Mouse (Mus musculus) cerebellum, adult 2 months (tissue): ENCODE results near the gene Fam214a. TPM values are rescaled to one million over a fixed set of nuclear protein-coding genes. Genes with fewer than 3 reads are reported as not detected.

ENCODE experiments used
- DNase-seq, 2 experiments: peaks; one replicate each; pipeline ENCODE4 v3.0.0; 2021
- H3K27ac ChIP-seq: fragments of 200-500 bp; 2 replicates; pipeline ENCODE4 v1.5.1; 2012; ENCODE audit warnings: low read length, control low read depth, inconsistent platforms; ENCODE audit not compliant: insufficient read depth
- H3K27me3 ChIP-seq: fragments of 200-500 bp; 2 replicates; pipeline ENCODE4 v1.6.1; 2012; ENCODE audit warnings: inconsistent platforms, mild to moderate bottlenecking, low read length, moderate library complexity; ENCODE audit not compliant: control insufficient read depth, insufficient read depth
- H3K4me1 ChIP-seq: fragments of 200-500 bp; 2 replicates; pipeline ENCODE4 v1.6.1; 2011; ENCODE audit warnings: low read length; ENCODE audit not compliant: control insufficient read depth, insufficient read depth
- H3K4me3 ChIP-seq: fragments of 200-500 bp; replicated peaks from 2 replicates; pipeline ENCODE3; 2011; ENCODE audit warnings: mild to moderate bottlenecking, low read depth, low read length, control low read depth; ENCODE audit not compliant: insufficient read depth
- CTCF ChIP-seq: fragments of 200-500 bp; IDR thresholded peaks from 2 replicates; pipeline ENCODE4 v1.5.1; 2011; ENCODE audit warnings: low read depth, mild to moderate bottlenecking, control low read depth, low read length, moderate library complexity, borderline replicate concordance; ENCODE audit not compliant: insufficient read depth
- POLR2A ChIP-seq: fragments of 200-500 bp; IDR thresholded peaks from 2 replicates; pipeline ENCODE4 v1.6.1; 2011; ENCODE audit warnings: low read length, control low read depth, borderline replicate concordance; ENCODE audit not compliant: insufficient read depth
- WGBS: fragments of 180-500 bp; shearing (Covaris S2); methylation state at CpG from one replicate; pipeline ENCODE4 v1.1.7; 2018; 5-methylcytosine and 5-hydroxymethylcytosine counted together
- polyA plus RNA-seq: library from polyadenylated mRNA; depleted of rRNA; stranded (reverse); fragments of >200 nt; gene quantifications from 2 replicates; pipeline ENCODE4 v1.2.3, GENCODE M21; 2012

Fam214a gene
- polyA plus RNA-seq, 1 experiment: 36.2 TPM

- Histone ChIP-seq H3K27me3 (no peaks in the 10 kb centered on the region), H3K27ac (no peak overlapping the region), H3K4me1 (no peaks in the 10 kb centered on the region), H3K4me3 (no peak overlapping the region)
- no peak for TF ChIP-seq CTCF
- TF ChIP-seq POLR2A: no peak
- no peak for DNase-seq
- WGBS: 7% methylated on average over 1 of the region's 1 CpGs
Measured at GRCm38 (mm10) chr9:75032408-75032807, 79.7 kb downstream of the Fam214a start.

DNA sequence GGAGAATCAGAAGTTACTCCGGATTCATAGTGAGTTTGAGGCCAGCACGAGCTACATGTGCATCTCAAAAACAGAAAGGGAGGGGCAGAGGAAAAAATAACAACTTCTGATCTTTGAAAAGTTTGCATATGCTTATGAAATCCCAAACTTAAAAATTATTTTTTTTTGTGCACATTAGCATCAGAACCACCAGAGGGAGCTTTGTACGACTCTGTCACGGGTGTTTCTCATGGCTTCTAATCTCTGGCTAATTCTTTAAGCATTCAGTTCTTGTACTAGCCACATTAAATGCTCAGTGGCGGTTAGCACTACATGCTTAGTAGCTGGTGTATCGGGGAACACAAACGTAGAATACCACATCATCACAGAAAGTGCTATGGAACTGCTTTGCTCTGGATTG lies 80.5 kb downstream of the Fam214a start:
- Histone ChIP-seq H3K4me3 (no peak overlapping the region), H3K4me1 (no peaks in the 10 kb centered on the region), H3K27me3 (no peaks in the 10 kb centered on the region), H3K27ac (no peak overlapping the region)
- no peak for DNase-seq
- no peak for TF ChIP-seq POLR2A
- TF ChIP-seq CTCF: no peak; the same call in 1 of the 2 replicates
- WGBS: 46% methylated on average over 7 of the region's 7 CpGs

- no peak for TF ChIP-seq CTCF
- no peak for TF ChIP-seq POLR2A
- Histone ChIP-seq H3K4me1 (no peaks in the 10 kb centered on the region), H3K4me3 (no peak overlapping the region), H3K27ac (no peak overlapping the region), H3K27me3 (no peaks in the 10 kb centered on the region)
- no peak for DNase-seq
- WGBS: 63% methylated on average over 1 of the region's 1 CpGs
Measured at GRCm38 (mm10) chr9:75034691-75035090, 82.0 kb downstream of the Fam214a start.

DNA sequence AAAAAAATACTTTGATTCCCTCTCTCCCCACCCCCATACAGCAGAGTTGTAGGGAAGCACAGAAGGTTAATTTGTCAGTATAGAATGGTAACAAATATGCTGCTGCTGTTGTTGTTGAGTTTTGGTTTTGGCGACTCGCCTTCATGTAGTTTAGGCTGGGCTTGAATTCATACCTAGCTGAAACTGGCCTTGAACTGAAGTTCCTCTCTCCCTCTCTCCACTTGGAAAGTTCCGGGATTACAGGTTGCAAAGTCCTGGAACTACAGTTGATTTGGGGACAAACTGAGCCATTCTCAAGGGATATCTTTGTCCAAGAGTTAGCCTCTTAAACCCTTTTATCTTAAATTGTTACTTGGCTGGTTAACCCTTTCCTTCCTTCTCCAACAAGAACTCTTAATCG lies 83.3 kb downstream of the Fam214a start:
- H3K4me1 ChIP-seq: no peaks in the 10 kb centered on the region
- DNase-seq: no peak
- no peaks in the 10 kb centered on the region for H3K27me3 ChIP-seq
- H3K27ac ChIP-seq: no peak overlapping the region
- TF ChIP-seq CTCF (no peak), POLR2A (no peak)
- WGBS: 82% methylated on average over 4 of the region's 4 CpGs
- H3K4me3 ChIP-seq: no peak overlapping the region

GRCm38 (mm10) chr9:75037451-75038356 lies 85.0 kb downstream of the Fam214a start, which contains the start of gene Arpp19:
Gene Arpp19, plus strand, starts transcription at chr9:75037614.
- H3K4me1 ChIP-seq: no peaks in the 10 kb centered on the region
- H3K27ac ChIP-seq: peak within 1 kb of the TSS; percentile 60
- no peaks in the 10 kb centered on the region for H3K27me3 ChIP-seq
- DNase-seq: peak; percentile 86 to 90
- WGBS: under 1% methylated on average over 73 of the region's 73 CpGs
- peak within 1 kb of the TSS; percentile 97 for H3K4me3 ChIP-seq
- peak; percentile 79 for TF ChIP-seq POLR2A
- no peak for TF ChIP-seq CTCF

DNA sequence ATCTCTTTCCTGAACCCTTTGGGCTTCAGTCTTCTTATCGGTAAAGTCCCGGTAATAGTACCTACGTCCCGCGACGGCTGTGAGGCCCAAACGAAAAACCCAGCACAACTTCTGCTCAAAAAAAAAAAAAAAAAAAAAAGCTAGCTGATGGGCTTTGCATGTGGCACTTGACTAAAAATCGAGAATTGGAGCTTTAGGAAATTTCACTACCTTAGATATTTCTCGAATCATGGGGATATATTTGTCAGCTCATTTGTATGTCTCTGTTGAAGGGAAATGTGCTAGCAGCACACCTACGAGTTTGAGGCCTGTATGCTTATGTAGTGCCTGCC lies 85.6 kb downstream of the Fam214a start:
- Histone ChIP-seq H3K4me3 (peak overlapping the region; percentile 97), H3K27me3 (no peaks in the 10 kb centered on the region), H3K4me1 (no peaks in the 10 kb centered on the region), H3K27ac (peak overlapping the region; percentile 60; the same call in 1 of the 2 replicates)
- under 1% methylated on average over 10 of the region's 10 CpGs for WGBS
- DNase-seq: no peak
- no peak for TF ChIP-seq CTCF
- no peak for TF ChIP-seq POLR2A

- WGBS: 74% methylated on average over 2 of the region's 2 CpGs
- TF ChIP-seq CTCF (no peak), POLR2A (no peak)
- Histone ChIP-seq H3K4me1 (no peaks in the 10 kb centered on the region), H3K27me3 (no peaks in the 10 kb centered on the region), H3K4me3 (no peak overlapping the region), H3K27ac (no peak overlapping the region)
- DNase-seq: no peak
Measured at GRCm38 (mm10) chr9:75040566-75040965, 87.9 kb downstream of the Fam214a start.
